ENCODE assay signal across 8 mouse cellular contexts in genomic region chr5:30622841-30623185, GRCm38 (mm10). TPM values are rescaled to one million over a fixed set of nuclear protein-coding genes. Genes with fewer than 3 reads are reported as not detected.
DNase-seq lines count a peak whose midpoint lies in the region; ATAC-seq lines count a peak whose summit lies in the region.

No protein-coding gene starts in this region.

- peaks cover 17% of the 10 kb centered on the region for H3K4me1 ChIP-seq in kidney, embryonic 16.5 days (ENCODE audit: insufficient read depth, low read length)
- peaks cover 12% of the 10 kb centered on the region; the same call in 1 of the 2 replicates for H3K4me1 ChIP-seq in embryonic facial prominence, embryonic 14.5 days (ENCODE audit: control insufficient read depth, insufficient read depth, low read length)
- peaks cover 15% of the 10 kb centered on the region for H3K4me1 ChIP-seq in hindbrain, embryonic 15.5 days (replicated peaks)
- peaks cover 13% of the 10 kb centered on the region for H3K4me1 ChIP-seq in midbrain, embryonic 14.5 days (ENCODE audit: control insufficient read depth, insufficient read depth, low read length)

- peak overlapping the region; percentile 50 for H3K4me3 ChIP-seq in kidney, embryonic 16.5 days (ENCODE audit: low read length)
- peak overlapping the region; percentile 50 for H3K4me3 ChIP-seq in embryonic facial prominence, embryonic 14.5 days (ENCODE audit: low read depth, low read length)
- peak overlapping the region; percentile 29 for H3K4me3 ChIP-seq in hindbrain, embryonic 15.5 days
- H3K4me3 ChIP-seq in midbrain, embryonic 14.5 days (replicated peaks; ENCODE audit: low read depth, low read length), result peak overlapping the region; percentile 33

- 3% methylated on average over 10 of the region's 10 CpGs for WGBS in kidney, embryonic 16.5 days
- WGBS in embryonic facial prominence, embryonic 14.5 days, result 0% methylated on average over 10 of the region's 10 CpGs
- WGBS in hindbrain, embryonic 15.5 days, result 1% methylated on average over 10 of the region's 10 CpGs
- 3% methylated on average over 10 of the region's 10 CpGs for WGBS in midbrain, embryonic 14.5 days

- H3K9me3 ChIP-seq in kidney, embryonic 16.5 days (ENCODE audit: low read length), result no peaks in the 10 kb centered on the region
- H3K9me3 ChIP-seq in embryonic facial prominence, embryonic 14.5 days (ENCODE audit: control insufficient read depth, low read length), result no peaks in the 10 kb centered on the region
- H3K9me3 ChIP-seq in hindbrain, embryonic 15.5 days, result no peaks in the 10 kb centered on the region
- H3K9me3 ChIP-seq in midbrain, embryonic 14.5 days (ENCODE audit: control insufficient read depth, low read length), result no peaks in the 10 kb centered on the region

- no peak for DNase-seq in kidney, postnatal 14 days
- peak; percentile 51 for DNase-seq in embryonic facial prominence, embryonic 14.5 days (ENCODE audit: low spot score)
- peak; percentile 31 for DNase-seq in midbrain, embryonic 14.5 days
- no peak for DNase-seq in left cerebral cortex, adult 9 months (ENCODE audit: low spot score in 2 of 2)
- no peak for DNase-seq in Muller cell, postnatal 12 days (ENCODE audit: inconsistent ontology term)
- DNase-seq in cerebellum, adult 11-12 months, result no peak

- peak overlapping the region; percentile 80 for H3K4me2 ChIP-seq in kidney, embryonic 16.5 days (replicated peaks; ENCODE audit: low read depth, low read length)
- H3K4me2 ChIP-seq in embryonic facial prominence, embryonic 14.5 days (ENCODE audit: low read depth, low read length), result peak overlapping the region; percentile 91
- H3K4me2 ChIP-seq in hindbrain, embryonic 15.5 days, result peak overlapping the region; percentile 57
- H3K4me2 ChIP-seq in midbrain, embryonic 14.5 days (ENCODE audit: low read length), result peak overlapping the region; percentile 64

- H3K27ac ChIP-seq in kidney, embryonic 16.5 days (ENCODE audit: low read length), result no peak overlapping the region
- no peak overlapping the region for H3K27ac ChIP-seq in embryonic facial prominence, embryonic 14.5 days (replicated peaks; ENCODE audit: low read depth, low read length)
- H3K27ac ChIP-seq in hindbrain, embryonic 15.5 days (replicated peaks), result no peak overlapping the region
- H3K27ac ChIP-seq in midbrain, embryonic 14.5 days (replicated peaks; ENCODE audit: low read depth, low read length), result no peak overlapping the region

- peak; percentile 57 for ATAC-seq in kidney, embryonic 16.5 days (ENCODE audit: low FRiP score, low TSS enrichment)
- peak; percentile 61 for ATAC-seq in embryonic facial prominence, embryonic 14.5 days (ENCODE audit: low read depth)
- 0 out of 2 replicates have a peak, but pooled peaks have one; percentile 2 for ATAC-seq in hindbrain, embryonic 15.5 days (ENCODE audit: low FRiP score, low read depth)
- ATAC-seq in midbrain, embryonic 14.5 days (ENCODE audit: low FRiP score, low TSS enrichment), result peak; percentile 32; the same call in 1 of the 2 replicates

- H3K36me3 ChIP-seq in kidney, embryonic 16.5 days (ENCODE audit: insufficient read depth, low read length), result no peaks in the 10 kb centered on the region
- no peaks in the 10 kb centered on the region for H3K36me3 ChIP-seq in embryonic facial prominence, embryonic 14.5 days (ENCODE audit: control insufficient read depth, insufficient read depth, low read length)
- H3K36me3 ChIP-seq in hindbrain, embryonic 15.5 days, result no peaks in the 10 kb centered on the region
- no peaks in the 10 kb centered on the region for H3K36me3 ChIP-seq in midbrain, embryonic 14.5 days (ENCODE audit: control insufficient read depth, insufficient read depth, low read length)

- peaks cover 11% of the 10 kb centered on the region for H3K27me3 ChIP-seq in kidney, embryonic 16.5 days (ENCODE audit: insufficient read depth, low read length)
- peaks cover 15% of the 10 kb centered on the region for H3K27me3 ChIP-seq in embryonic facial prominence, embryonic 14.5 days (replicated peaks; ENCODE audit: control insufficient read depth, insufficient read depth, low read length)
- H3K27me3 ChIP-seq in hindbrain, embryonic 15.5 days, result peaks cover 25% of the 10 kb centered on the region
- peaks cover 34% of the 10 kb centered on the region for H3K27me3 ChIP-seq in midbrain, embryonic 14.5 days (ENCODE audit: control insufficient read depth, insufficient read depth, low read length)

- peak overlapping the region; percentile 66 for H3K9ac ChIP-seq in kidney, embryonic 16.5 days (replicated peaks; ENCODE audit: low read length)
- H3K9ac ChIP-seq in embryonic facial prominence, embryonic 14.5 days (ENCODE audit: low read depth, low read length), result peak overlapping the region; percentile 60
- H3K9ac ChIP-seq in hindbrain, embryonic 15.5 days, result no peak overlapping the region
- peak overlapping the region; percentile 44; the same call in 1 of the 2 replicates for H3K9ac ChIP-seq in midbrain, embryonic 14.5 days (replicated peaks; ENCODE audit: low read length)

RNA-seq across cellular contexts. Expression of gene Slc35f6, which starts 24.9 kb away (rescaled TPM):
- polyA plus RNA-seq in kidney, embryonic 16.5 days (2015; fragmentation: Nextera tagmentation; extraction: Ambion mirVana), result 31.0 and 33.9 TPM in 2 replicates
- polyA plus RNA-seq in embryonic facial prominence, embryonic 14.5 days (2014; fragmentation: Nextera tagmentation; extraction: Ambion mirVana), result 26.5 and 33.1 TPM in 2 replicates
- polyA plus RNA-seq in hindbrain, embryonic 15.5 days (2015; fragmentation: Nextera tagmentation; extraction: Ambion mirVana), result 35.1 TPM in 2 replicates
- 26.6 and 33.9 TPM in 2 replicates for polyA plus RNA-seq in midbrain, embryonic 14.5 days (2014; fragmentation: Nextera tagmentation; extraction: Ambion mirVana)

RNA-seq across cellular contexts. Expression of gene Kcnk3, which starts 34.8 kb away (rescaled TPM):
- 2.0 and 5.5 TPM in 2 replicates for polyA plus RNA-seq in kidney, embryonic 16.5 days (2015; fragmentation: Nextera tagmentation; extraction: Ambion mirVana)
- polyA plus RNA-seq in embryonic facial prominence, embryonic 14.5 days (2014; fragmentation: Nextera tagmentation; extraction: Ambion mirVana), result 2.0 and 2.9 TPM in 2 replicates
- 11.7 and 12.8 TPM in 2 replicates for polyA plus RNA-seq in hindbrain, embryonic 15.5 days (2015; fragmentation: Nextera tagmentation; extraction: Ambion mirVana)
- 4.7 and 6.6 TPM in 2 replicates for polyA plus RNA-seq in midbrain, embryonic 14.5 days (2014; fragmentation: Nextera tagmentation; extraction: Ambion mirVana)

RNA-seq across cellular contexts. Expression of gene Cenpa, which starts 43.8 kb away (rescaled TPM):
- polyA plus RNA-seq in kidney, embryonic 16.5 days (2015; fragmentation: Nextera tagmentation; extraction: Ambion mirVana), result 266 and 282 TPM in 2 replicates
- polyA plus RNA-seq in embryonic facial prominence, embryonic 14.5 days (2014; fragmentation: Nextera tagmentation; extraction: Ambion mirVana), result 209 and 251 TPM in 2 replicates
- polyA plus RNA-seq in hindbrain, embryonic 15.5 days (2015; fragmentation: Nextera tagmentation; extraction: Ambion mirVana), result 52.3 and 66.5 TPM in 2 replicates
- 40.0 and 65.3 TPM in 2 replicates for polyA plus RNA-seq in midbrain, embryonic 14.5 days (2014; fragmentation: Nextera tagmentation; extraction: Ambion mirVana)

Comparison
In these comparisons a context has a peak if more than half of its experiments do, and no peak if none do; other contexts are left out.
1. ATAC-seq: peak in every context shown above with its lines; median percentile 61 in embryonic facial prominence, embryonic 14.5 days; 57 in kidney, embryonic 16.5 days; 32 in midbrain, embryonic 14.5 days; 2 in hindbrain, embryonic 15.5 days.
2. DNase-seq: peak in embryonic facial prominence, embryonic 14.5 days (single experiment) and midbrain, embryonic 14.5 days (single experiment); none in kidney, postnatal 14 days (single experiment), left cerebral cortex, adult 9 months (0 of 2), Muller cell, postnatal 12 days (single experiment) and cerebellum, adult 11-12 months (single experiment).
3. Peak in every context shown above with its lines, with median percentiles within 50 percentile points of each other: H3K4me2 ChIP-seq and H3K4me3 ChIP-seq.